Mouse (Mus musculus) forebrain, embryonic 16.5 days (tissue): ENCODE measurements around the gene Krtap7-1. TPM values are rescaled to one million over a fixed set of nuclear protein-coding genes. Genes with fewer than 3 reads are reported as not detected.

Source experiments
- polyA plus RNA-seq: library from polyadenylated mRNA; unstranded; fragments of >200 nt; fragmentation: Nextera tagmentation; extraction: Ambion mirVana; gene quantifications from 2 replicates; pipeline ENCODE4 v1.2.1, GENCODE M21; 2015

Gene Krtap7-1
- polyA plus RNA-seq, 1 experiment from 2014 or later, result not detected

Other genes with a start within 250 kb of the Krtap7-1 start
- gene Krtap21-1, start 104.5 kb downstream of the Krtap7-1 start, polyA plus RNA-seq, result not detected in 2 replicates
- not detected in 2 replicates for gene Krtap6-2, start 88.2 kb downstream of the Krtap7-1 start, polyA plus RNA-seq
- not detected in 2 replicates for gene Krtap8-1, start 20.4 kb downstream of the Krtap7-1 start, polyA plus RNA-seq
- gene Krtap11-1, start 62.9 kb upstream of the Krtap7-1 start, polyA plus RNA-seq, result not detected in 2 replicates